Mouse (Mus musculus) spleen, adult 2 months (tissue): Measurements from ENCODE around the gene Sbk2.
"Not testable (repeated sequence)": the region's sequence is repeated elsewhere in the genome, so short reads cannot be mapped to it uniquely, and the experiment has no call there.

Source experiments
- CTCF ChIP-seq: fragments of 200-500 bp; IDR thresholded peaks from 2 replicates; pipeline ENCODE4 v1.5.1; 2011; ENCODE audit warnings: mild to moderate bottlenecking, inconsistent platforms; ENCODE audit not compliant: insufficient read depth, insufficient read length, insufficient replicate concordance; ENCODE audit errors: extremely low read depth
- POLR2A ChIP-seq: fragments of 200-500 bp; IDR thresholded peaks from 2 replicates; pipeline ENCODE4 v1.6.1; 2011; ENCODE audit warnings: low read depth, low read length, inconsistent platforms

- TF ChIP-seq CTCF, POLR2A: not testable (repeated sequence)
These were observed 38.7 kb upstream of the Sbk2 start for GRCm38 (mm10) chr7:5002876-5003275.
